Mouse (Mus musculus) midbrain, embryonic 11.5 days (tissue): ENCODE results near the gene Pfkfb4. TPM values are rescaled to one million over a fixed set of nuclear protein-coding genes. Genes with fewer than 3 reads are reported as not detected.

Source experiments
- ATAC-seq: fragments of 200-750 bp; cut with Nextera tagmentation; 2 replicates; pipeline ENCODE4 v1.8.0; 2017; ENCODE audit warnings: moderate TSS enrichment, moderate library complexity; ENCODE audit not compliant: low FRiP score
- DNase-seq: peaks from one replicate; pipeline ENCODE4 v3.0.0; 2015; ENCODE audit warnings: low spot score; ENCODE audit errors: missing footprints
- H3K27ac ChIP-seq: fragments of 300-500 bp; sonication (generic); 2 replicates; pipeline ENCODE4 v1.5.1; 2014; ENCODE audit warnings: low read depth, low read length
- H3K27me3 ChIP-seq: fragments of 300-500 bp; sonication (generic); 2 replicates; pipeline ENCODE4 v1.6.1; 2014; ENCODE audit warnings: mild to moderate bottlenecking, low read length, moderate library complexity, mixed read lengths; ENCODE audit not compliant: control insufficient read depth, insufficient read depth
- H3K36me3 ChIP-seq: fragments of 300-500 bp; sonication (generic); 2 replicates; pipeline ENCODE4 v1.6.1; 2014; ENCODE audit warnings: mild to moderate bottlenecking, low read length, moderate library complexity, mixed read lengths; ENCODE audit not compliant: control insufficient read depth, insufficient read depth
- H3K4me1 ChIP-seq: fragments of 300-500 bp; sonication (generic); 2 replicates; pipeline ENCODE4 v1.6.1; 2014; ENCODE audit warnings: low read length; ENCODE audit not compliant: control insufficient read depth, insufficient read depth
- H3K4me2 ChIP-seq: fragments of 300-500 bp; sonication (generic); 2 replicates; pipeline ENCODE4 v1.6.1; 2014; ENCODE audit warnings: mild to moderate bottlenecking, moderate library complexity
- H3K4me3 ChIP-seq: fragments of 300-500 bp; sonication (generic); 2 replicates; pipeline ENCODE4 v1.5.1; 2014; ENCODE audit warnings: low read depth, low read length
- H3K9ac ChIP-seq: fragments of 300-500 bp; sonication (generic); 2 replicates; pipeline ENCODE4 v1.6.1; 2014; ENCODE audit warnings: low read length
- H3K9me3 ChIP-seq: fragments of 300-500 bp; sonication (generic); 2 replicates; pipeline ENCODE4 v1.6.1; 2016; ENCODE audit warnings: low read length; ENCODE audit not compliant: control insufficient read depth
- WGBS: fragments of 180-500 bp; shearing (Covaris S2); extraction: QIAGEN DNeasy Blood & Tissue Kit; methylation state at CpG from one replicate; pipeline ENCODE4 v1.1.7; 2014; 5-methylcytosine and 5-hydroxymethylcytosine counted together
- polyA plus RNA-seq: library from polyadenylated mRNA; unstranded; fragments of >200 nt; fragmentation: Nextera tagmentation; extraction: Ambion mirVana; gene quantifications from 2 replicates; pipeline ENCODE4 v1.2.1, GENCODE M21; 2014

Gene Pfkfb4
- polyA plus RNA-seq, 1 experiment from 2014 or later = 10.5 TPM

DNA sequence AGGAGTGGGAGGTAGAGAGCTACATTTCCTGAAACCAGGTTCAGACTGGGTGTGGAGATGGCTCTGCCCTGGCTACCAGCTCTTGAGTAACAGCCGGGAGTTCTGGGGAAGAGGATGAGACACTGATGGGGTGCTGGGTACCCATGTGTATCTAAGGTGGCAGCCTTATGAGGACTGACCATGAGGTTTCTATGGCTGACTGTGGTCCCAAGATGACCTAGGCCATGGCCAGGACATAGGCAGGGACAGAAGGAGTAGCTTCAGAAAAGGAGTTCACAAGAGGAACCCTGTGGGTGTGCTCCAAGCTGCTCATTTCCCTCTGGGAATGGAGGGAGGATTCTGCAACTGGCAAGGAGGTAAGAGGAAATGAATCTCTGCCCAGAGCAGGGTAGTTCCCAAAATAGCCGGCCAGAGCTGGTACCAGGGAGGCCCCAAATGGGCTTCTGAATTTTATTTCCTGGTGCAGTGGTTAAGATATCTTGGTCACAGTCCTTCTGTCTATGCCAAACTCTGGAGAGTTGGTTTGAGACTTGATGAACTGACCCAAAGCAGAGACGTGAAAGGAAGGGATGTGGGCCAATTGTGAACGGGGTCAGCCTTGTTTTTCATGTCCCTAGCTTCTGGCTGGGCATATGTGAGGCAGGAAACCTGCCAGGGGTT lies 1.6 kb upstream of the Pfkfb4 start:
- DNase-seq = peak; percentile 57
- Histone ChIP-seq H3K4me3 (no peak overlapping the region), H3K9ac (no peak overlapping the region), H3K4me1 (peaks cover 9% of the 10 kb centered on the region), H3K27me3 (no peaks in the 10 kb centered on the region; the same call in 1 of the 2 replicates), H3K9me3 (no peaks in the 10 kb centered on the region), H3K4me2 (no peak overlapping the region), H3K36me3 (no peaks in the 10 kb centered on the region), H3K27ac (no peak overlapping the region)
- WGBS = 89% methylated on average over 4 of the region's 4 CpGs
- ATAC-seq = no peak

DNA sequence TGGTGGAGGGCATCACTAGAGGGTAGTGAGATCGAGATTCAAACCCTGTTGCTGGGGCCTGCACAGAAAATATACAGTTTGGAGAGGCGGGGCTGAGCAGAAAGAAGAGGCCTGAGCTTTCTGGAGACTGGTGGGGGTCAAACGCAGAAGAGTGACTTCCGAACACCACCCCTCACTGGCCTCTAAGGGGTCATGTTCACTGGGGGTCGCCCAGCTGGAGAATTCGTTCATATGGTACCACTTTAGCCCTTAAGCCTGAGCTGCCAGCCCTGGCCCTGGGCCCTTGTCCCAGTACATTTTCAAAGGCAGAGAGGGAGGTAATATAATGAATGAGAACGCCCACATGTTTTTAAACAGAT lies 1.1 kb upstream of the Pfkfb4 start:
- WGBS = 75% methylated on average over 7 of the region's 7 CpGs
- no peaks in the 10 kb centered on the region for H3K9me3 ChIP-seq
- ATAC-seq = no peak
- no peak overlapping the region for H3K9ac ChIP-seq
- no peaks in the 10 kb centered on the region for H3K36me3 ChIP-seq
- DNase-seq = peak; percentile 33
- no peaks in the 10 kb centered on the region; the same call in 1 of the 2 replicates for H3K27me3 ChIP-seq
- H3K4me1 ChIP-seq = peaks cover 9% of the 10 kb centered on the region
- no peak overlapping the region for H3K27ac ChIP-seq
- no peak overlapping the region for H3K4me2 ChIP-seq
- H3K4me3 ChIP-seq = no peak overlapping the region

DNA sequence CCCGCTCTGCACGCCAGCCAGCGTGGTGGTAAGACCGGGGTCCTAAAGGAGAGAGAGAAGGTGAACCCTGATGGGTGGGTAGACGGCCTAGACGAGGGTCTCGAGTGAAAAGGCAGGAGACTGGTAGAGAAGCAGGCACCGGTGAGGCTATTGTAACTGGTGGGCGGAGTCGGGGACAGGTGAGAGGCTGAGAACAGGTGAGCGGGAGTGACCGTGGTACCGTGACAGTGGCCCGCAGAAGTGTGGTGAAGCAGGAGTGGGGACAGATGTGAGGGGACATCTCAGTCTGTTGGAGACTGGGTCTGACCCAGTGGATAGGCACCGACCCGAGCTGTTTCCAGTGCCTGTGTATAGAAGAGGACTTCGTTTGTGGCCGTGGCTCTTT lies 499 bp downstream of the Pfkfb4 start:
- H3K4me1 ChIP-seq = peaks cover 9% of the 10 kb centered on the region

DNA sequence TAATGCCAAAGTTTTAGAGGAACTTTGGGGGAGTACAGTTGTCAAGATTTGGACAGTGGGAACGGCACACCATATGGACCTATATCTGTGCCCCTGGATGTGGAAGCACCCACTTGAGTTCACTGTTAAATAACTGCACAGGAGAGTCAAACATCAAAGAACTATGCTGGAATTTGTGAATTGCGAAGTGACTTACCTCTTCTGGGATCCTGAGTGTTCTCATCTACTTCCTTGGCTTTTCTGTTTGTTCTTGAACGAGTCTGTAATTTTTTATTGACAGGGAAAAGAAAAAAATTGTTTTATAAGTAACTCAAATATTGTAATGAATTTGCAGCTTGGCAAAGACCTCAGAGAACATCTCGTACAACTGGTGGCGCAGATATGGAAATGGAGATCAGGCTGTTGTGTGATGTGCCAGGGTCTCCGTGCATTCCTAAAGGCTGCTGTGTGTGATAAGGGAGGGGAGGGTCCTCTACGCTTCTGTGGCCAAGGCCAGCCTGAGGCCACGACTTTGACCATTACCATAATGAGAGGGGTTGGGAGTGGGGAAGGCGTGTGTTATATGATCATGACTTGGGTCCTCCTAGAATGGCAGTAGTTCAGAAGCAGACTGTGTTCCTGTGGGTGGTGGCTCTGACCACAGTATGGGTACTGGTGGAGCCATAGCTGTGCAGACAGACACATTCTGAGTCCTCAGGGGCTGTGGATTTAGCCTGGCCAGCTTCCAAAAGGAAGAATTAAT lies 1.2 kb downstream of the Pfkfb4 start:
- Histone ChIP-seq H3K36me3 (no peaks in the 10 kb centered on the region), H3K4me1 (peaks cover 9% of the 10 kb centered on the region), H3K27ac (no peak overlapping the region), H3K4me3 (no peak overlapping the region; the same call in 1 of the 2 replicates), H3K27me3 (no peaks in the 10 kb centered on the region), H3K9ac (no peak overlapping the region), H3K9me3 (no peaks in the 10 kb centered on the region), H3K4me2 (peak overlapping the region; percentile 63; the same call in 1 of the 2 replicates)
- 87% methylated on average over 9 of the region's 9 CpGs for WGBS
- DNase-seq (no peak), ATAC-seq (no peak)

More for the DNA sequence above, 499 bp downstream of the Pfkfb4 start:
- Histone ChIP-seq H3K9ac (peak overlapping the region; percentile 65), H3K27me3 (no peaks in the 10 kb centered on the region; the same call in 1 of the 2 replicates), H3K27ac (0 out of 2 replicates have a peak overlapping the region, but pooled peaks have one; percentile 15), H3K4me3 (peak overlapping the region; percentile 51), H3K36me3 (no peaks in the 10 kb centered on the region), H3K4me2 (peak overlapping the region; percentile 63), H3K9me3 (no peaks in the 10 kb centered on the region)
- 8% methylated on average over 18 of the region's 18 CpGs for WGBS
- ATAC-seq = no peak
- peak; percentile 82 for DNase-seq

DNA sequence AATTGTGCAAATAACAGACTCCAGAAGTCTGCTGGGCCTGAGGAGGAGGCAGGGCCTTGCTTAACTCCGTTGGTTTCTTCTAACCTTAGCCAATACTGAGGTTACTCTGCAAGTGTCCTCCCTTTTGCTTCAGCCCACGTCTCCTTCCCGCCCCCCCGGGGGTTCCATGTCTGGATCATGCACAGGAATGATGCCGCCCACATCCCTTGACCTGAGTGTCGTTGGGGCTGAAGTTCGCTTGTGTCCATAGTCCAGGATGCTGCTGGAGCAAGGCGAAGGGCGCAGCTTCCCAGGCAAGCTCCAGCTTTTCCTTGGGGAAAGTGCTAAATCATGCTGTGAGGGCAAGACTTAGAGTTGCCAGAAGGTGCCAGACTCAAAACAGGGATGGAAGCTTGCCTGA lies 4.8 kb downstream of the Pfkfb4 start:
- DNase-seq = no peak
- Histone ChIP-seq H3K36me3 (no peaks in the 10 kb centered on the region), H3K9me3 (no peaks in the 10 kb centered on the region), H3K9ac (no peak overlapping the region), H3K27me3 (no peaks in the 10 kb centered on the region), H3K27ac (no peak overlapping the region), H3K4me3 (no peak overlapping the region), H3K4me1 (peaks cover 4% of the 10 kb centered on the region; the same call in 1 of the 2 replicates), H3K4me2 (no peak overlapping the region)
- no peak for ATAC-seq
- WGBS = 76% methylated on average over 9 of the region's 9 CpGs

DNA sequence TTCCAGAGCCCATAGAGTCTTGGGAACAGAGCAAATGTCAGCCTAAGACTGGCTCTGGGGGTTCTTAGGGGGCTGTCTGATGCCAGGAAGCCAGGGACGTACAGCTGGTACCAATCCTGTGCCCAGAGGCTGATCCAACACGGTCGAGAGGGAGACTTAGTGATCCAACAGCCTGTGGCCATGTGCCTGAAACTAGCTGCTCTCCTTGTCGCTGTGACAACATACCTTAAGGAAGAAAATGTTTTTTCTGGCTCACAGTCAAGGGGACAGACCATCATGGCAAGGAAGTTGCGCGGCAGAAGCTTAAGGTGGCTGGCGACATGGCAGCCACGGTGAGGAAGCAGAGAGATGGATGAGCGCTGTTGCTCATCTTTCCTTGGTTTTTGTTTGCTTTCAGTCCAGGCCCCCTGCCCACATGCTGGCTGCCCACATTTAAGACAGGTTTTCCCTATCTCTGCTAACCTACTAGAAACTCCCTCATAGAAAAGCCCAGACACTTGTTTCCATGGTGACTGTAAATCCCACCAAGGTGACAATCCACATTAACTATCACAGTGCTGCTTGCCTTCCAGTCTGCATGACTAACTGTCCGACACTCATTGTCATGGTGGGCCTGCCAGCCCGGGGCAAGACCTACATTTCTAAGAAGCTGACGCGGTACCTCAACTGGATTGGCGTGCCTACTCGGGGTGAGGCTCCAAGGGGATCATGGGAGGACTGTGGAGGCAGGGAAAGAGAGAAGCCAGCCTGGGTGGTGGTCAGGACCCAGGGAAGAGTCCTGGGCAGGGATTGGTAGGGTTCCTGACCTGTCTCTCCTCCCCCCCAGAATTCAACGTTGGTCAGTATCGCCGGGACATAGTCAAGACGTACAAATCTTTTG lies 6.9 kb downstream of the Pfkfb4 start:
- no peaks in the 10 kb centered on the region for H3K9me3 ChIP-seq
- WGBS = 87% methylated on average over 19 of the region's 19 CpGs
- ATAC-seq = no peak

DNA sequence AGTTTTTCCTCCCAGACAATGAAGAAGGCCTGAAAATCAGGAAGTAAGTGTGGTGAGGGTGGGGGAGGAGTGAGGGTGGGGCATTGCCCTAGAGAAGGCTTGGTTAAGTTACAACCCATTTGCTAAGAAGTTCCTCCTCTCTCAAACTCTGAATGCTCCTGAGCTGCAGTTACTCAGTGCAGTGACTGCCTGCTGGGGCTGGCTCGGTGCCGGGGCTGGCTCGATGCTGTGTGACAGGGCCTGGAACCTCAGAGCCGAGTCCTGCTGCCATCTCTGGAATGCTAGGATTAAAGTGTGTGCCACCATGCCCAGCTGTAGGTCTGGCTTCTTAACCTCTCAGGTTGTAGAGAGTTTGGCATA lies 7.6 kb downstream of the Pfkfb4 start:
- H3K4me2 ChIP-seq = no peak overlapping the region
- H3K27me3 ChIP-seq = no peaks in the 10 kb centered on the region
- 80% methylated on average over 4 of the region's 4 CpGs for WGBS

More for the DNA sequence above, 6.9 kb downstream of the Pfkfb4 start:
- Histone ChIP-seq H3K4me1 (no peaks in the 10 kb centered on the region), H3K9ac (no peak overlapping the region), H3K27ac (no peak overlapping the region), H3K36me3 (no peaks in the 10 kb centered on the region), H3K27me3 (no peaks in the 10 kb centered on the region), H3K4me3 (no peak overlapping the region), H3K4me2 (no peak overlapping the region)
- DNase-seq = peak; percentile 71

DNA sequence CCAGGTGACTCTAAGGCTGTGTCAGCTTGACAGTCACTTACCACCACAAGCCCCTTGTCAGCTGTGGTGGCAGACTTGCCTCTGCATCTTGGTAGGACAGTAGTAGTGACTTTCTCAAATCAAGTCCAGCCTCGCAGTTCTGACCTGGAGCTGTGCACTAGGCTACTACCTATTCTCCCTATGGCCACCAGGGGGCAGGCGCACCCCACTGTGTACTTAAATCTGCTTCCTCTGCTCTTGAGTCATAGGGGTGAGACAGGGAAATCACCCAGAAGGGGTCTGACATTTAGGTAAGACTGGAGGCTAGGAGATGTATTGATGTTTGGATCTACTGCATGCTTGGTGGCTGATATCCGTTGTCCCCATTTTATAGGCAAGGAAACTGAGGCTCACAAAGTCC lies 9.1 kb downstream of the Pfkfb4 start:
- Histone ChIP-seq H3K27me3 (no peaks in the 10 kb centered on the region), H3K9me3 (no peaks in the 10 kb centered on the region), H3K9ac (no peak overlapping the region), H3K4me2 (no peak overlapping the region), H3K4me1 (no peaks in the 10 kb centered on the region), H3K27ac (no peak overlapping the region), H3K4me3 (no peak overlapping the region), H3K36me3 (no peaks in the 10 kb centered on the region; the same call in 1 of the 2 replicates)
- WGBS = 12% methylated on average over 3 of the region's 3 CpGs
- ATAC-seq = peak; percentile 49; the same call in 1 of the 2 replicates
- peak; percentile 97 for DNase-seq

More for the DNA sequence above, 7.6 kb downstream of the Pfkfb4 start:
- no peaks in the 10 kb centered on the region for H3K4me1 ChIP-seq
- H3K36me3 ChIP-seq = no peaks in the 10 kb centered on the region
- H3K9ac ChIP-seq = no peak overlapping the region
- no peaks in the 10 kb centered on the region for H3K9me3 ChIP-seq
- no peak overlapping the region for H3K4me3 ChIP-seq
- no peak for DNase-seq
- ATAC-seq = no peak
- no peak overlapping the region for H3K27ac ChIP-seq
